Mouse (Mus musculus) adrenal gland (tissue): ENCODE results near the gene Slc6a11.

ENCODE experiments used
- intact Hi-C: fragments of 180-260 bp; cut with DNase I; formaldehyde crosslinking; loops from one replicate; pipeline ENCODE4 v1.15.1; 2025
- long read RNA-seq, 2 experiments: library from polyadenylated mRNA; unstranded; transcript quantifications; one replicate each; pipeline ENCODE4 v2.0.0; 2020; ENCODE audit warnings: borderline replicate concordance in 1 of 2; ENCODE audit not compliant: insufficient replicate concordance in 1 of 2

The Slc6a11 gene
- long read RNA-seq, experiment 1, result 0 reads
- long read RNA-seq, experiment 2, result 0 reads

DNA sequence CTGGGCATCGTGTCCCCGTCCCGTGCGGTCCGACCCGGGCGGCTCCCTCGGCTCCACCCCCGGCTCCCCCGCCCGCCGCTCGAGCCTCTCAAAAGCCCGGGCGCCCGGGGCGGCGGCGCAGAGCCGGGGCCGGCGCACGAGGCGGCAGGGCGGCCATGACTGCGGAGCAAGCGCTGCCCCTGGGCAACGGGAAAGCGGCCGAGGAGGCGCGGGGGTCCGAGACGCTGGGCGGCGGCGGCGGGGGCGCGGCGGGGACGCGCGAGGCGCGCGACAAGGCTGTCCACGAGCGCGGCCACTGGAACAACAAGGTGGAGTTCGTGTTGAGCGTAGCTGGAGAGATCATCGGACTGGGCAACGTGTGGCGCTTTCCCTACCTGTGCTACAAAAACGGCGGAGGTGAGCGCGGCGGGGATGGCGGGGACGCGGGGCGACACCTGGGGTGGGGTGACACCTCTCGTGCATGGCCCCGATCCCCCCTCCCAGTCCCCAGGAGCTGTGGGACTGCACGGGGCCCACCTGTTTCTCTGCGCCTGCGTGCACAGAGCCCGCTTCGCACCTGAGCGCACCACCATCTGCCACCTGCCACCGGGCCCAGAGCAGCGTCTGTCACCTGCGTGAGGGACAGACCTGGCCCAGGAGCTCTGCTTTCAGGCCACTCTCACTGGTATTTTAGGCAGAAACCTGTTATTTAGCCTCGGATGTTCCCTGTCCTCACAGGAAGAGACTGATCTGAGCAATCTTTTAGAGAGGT is at the start of gene Slc6a11:
Gene Slc6a11 (plus strand): TSS at position 120 of the 751 bp plus-strand sequence.
- intact Hi-C loops, result no loop called here

- intact Hi-C loops, result loop anchor here (2.0 to 10.0 kb wide), 4 partner anchors 165 to 608 kb away; no protein-coding TSS in a partner anchor
These were observed 43.9 kb upstream of the Slc6a11 start for GRCm38 (mm10) chr6:114087106-114087505.

DNA sequence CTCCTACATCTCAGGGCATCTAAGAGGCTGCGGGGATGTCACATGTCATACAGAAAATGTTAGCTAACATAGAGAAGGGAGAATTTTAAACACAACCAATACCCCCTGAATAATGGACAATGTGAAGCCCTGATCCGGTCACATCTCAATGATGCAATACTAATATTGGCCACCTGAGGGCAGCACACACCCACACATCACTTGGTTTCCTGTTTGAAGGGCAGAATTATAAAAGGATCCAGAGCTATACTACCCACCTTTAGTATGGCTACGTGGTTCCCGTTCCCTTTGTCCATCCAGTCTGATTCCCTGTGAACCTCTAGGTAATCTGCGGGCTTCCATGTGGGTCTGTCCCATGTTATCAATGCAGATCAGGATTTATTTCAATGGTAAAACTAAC is 41.4 kb upstream of the Slc6a11 start:
- intact Hi-C loops, result loop anchor here (2.0 to 10.0 kb wide), 4 partner anchors 163 to 605 kb away; no protein-coding TSS in a partner anchor

DNA sequence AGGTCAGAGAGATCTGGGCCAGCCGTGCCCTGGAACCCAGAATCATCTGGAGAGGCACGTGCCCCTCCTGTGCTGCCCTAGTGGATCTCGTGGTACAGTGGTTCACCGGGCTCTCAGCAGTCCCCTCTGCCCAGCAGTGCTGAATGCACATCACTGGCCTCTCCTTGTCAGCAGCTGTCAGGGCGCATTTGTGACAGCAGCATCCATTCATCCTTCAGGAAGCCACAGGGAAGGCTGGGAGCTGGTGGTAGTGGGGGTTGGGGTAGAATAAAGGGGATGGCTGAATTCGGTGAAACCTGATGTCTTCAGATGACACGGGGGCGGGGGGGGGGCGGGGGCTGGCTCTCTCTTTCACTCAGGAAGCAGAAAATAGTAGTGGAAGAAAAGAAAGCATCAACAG is 38.8 kb upstream of the Slc6a11 start:
- intact Hi-C loops, result no loop called here

- intact Hi-C loops, result no loop called here
These were observed 36.8 kb upstream of the Slc6a11 start for GRCm38 (mm10) chr6:114094251-114094650.

DNA sequence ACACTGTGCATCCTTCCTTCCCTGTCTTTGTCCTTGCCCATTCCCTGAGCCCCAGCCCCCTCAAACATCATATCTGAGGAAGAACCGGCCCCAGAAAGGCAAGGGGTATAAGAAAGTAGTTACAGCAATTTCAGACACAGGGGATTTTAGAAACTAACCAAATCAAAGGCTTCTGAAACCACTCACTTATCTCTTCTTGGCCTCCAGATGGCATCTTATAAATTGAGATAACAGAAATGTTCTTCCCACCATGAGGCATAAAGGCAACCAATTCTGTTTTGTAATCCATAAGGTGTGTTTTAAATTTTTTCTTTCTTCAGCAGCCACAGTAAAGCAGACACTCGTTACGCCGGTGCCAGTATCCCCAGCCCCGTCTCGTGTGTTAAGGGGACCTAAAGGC is 34.5 kb upstream of the Slc6a11 start:
- intact Hi-C loops, result no loop called here

DNA sequence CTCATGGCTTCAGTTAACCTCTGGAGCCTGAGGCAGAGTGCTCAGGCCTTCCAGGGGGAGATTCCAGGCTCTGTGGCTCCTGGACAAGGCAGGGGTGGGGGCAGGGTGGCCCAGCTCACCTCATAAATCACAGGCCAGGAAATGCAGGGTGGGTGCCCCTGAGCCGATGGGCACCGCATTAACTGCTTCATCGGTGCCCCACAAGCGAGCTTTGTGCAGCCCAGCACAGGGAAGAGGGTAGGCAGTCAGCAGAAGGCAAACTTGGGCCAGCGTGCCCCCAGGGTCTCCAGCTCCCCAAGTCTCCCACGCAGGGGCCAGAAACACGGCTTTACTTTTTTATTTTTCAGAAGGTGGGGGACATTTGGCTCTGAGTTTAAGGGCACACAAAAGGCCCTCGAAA is 29.1 kb upstream of the Slc6a11 start:
- intact Hi-C loops, result no loop called here

- intact Hi-C loops, result no loop called here
These were observed 11.5 kb upstream of the Slc6a11 start for GRCm38 (mm10) chr6:114119507-114119906.

- intact Hi-C loops, result no loop called here
These were observed 5.5 kb upstream of the Slc6a11 start for GRCm38 (mm10) chr6:114125530-114125929.

GRCm38 (mm10) chr6:114132472-114132871 is 1.4 kb downstream of the Slc6a11 start:
- intact Hi-C loops, result no loop called here

DNA sequence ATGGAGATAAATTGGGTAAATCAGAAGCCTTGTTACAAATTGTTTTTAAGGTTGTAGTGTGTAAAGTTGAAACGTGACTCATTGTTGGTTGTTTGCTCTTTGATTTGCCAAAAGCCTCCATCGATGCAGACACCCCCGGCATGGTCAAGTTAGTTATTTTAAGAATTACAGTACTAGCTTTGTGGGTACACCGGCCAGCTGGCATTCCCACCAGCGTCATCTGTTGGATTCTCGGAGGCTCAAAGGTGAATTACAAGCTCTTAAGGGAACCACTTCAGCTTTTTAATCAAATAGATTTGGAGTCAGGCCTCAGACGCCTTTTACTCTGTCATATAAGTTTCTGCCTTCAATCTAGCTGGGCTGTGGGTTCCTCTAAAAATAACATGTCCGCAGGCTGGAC is 1.9 kb downstream of the Slc6a11 start:
- intact Hi-C loops, result no loop called here

- intact Hi-C loops, result no loop called here
These were observed 7.9 kb downstream of the Slc6a11 start for GRCm38 (mm10) chr6:114138970-114139369.

- intact Hi-C loops, result no loop called here
These were observed 10.4 kb downstream of the Slc6a11 start for GRCm38 (mm10) chr6:114141481-114141880.

DNA sequence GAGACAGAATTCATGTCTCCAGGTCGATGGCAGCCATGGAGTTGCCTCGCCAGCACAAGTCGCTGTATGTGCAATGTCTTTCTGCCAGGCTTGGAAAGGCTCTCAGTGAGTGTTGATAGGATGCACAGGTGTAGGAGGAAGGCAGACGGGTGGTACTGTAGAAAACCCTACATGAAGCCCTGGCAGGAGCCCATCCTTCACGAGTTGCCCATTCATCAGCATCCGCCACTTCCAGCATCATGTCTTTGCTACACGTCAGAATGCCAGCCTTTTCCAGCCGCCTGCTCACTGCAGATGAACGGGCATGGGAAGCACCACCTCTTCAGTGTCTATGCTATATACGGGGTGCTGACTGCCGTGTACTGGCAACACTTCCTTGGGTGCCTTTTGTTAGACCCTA is 11.4 kb downstream of the Slc6a11 start:
- intact Hi-C loops, result no loop called here

DNA sequence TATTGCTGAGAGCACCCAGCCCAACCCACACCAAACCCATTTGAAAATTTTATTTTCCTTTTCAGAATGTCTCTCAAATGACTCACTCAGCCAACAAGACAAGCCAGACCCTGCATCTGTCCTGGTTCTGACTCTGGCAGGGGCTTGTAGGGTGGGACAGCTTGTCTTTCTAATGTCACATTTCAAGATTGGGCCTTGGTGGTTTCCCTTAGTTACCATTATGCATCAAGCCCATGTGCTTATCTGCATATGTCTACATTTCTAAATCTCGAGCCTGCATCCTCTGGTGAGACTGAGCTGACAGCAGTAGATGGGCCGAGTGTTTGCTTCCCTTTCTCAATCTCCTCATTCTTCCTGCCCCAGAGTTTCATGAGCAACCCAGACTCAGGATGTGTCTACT is 12.5 kb downstream of the Slc6a11 start:
- intact Hi-C loops, result no loop called here

DNA sequence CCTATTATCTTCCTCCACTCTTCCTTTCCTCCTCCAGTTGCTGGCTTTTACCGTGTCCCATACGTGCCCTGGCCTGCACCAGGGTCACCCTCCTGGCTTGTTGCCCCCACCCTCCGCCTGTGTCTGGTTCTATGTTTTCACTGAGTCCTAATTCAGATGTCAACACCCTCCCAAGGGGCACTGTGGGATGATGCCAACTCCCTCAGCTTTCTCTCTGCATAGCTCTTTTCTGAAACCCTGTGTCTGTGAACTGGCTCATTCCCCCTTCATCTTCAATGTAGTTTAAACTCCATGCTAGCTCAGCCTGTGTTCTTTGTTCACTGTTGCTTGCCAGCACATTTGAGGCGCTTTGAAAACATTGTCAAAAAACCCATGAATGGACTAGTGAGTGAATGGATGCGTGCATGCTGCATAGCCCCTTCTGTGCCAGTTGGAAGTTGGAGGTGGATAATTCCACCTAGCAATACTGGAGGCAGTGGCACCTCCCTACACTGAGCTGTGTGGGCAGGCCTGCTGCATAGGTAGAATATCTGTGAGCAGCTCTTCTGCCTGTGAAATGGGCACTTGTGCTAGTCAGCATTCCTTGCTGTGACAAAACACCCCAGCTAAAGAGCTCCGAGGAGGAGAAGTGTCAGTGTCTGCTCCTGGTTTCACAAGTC is 13.5 kb downstream of the Slc6a11 start:
- intact Hi-C loops, result no loop called here

GRCm38 (mm10) chr6:114145650-114146329 is 14.7 kb downstream of the Slc6a11 start:
- intact Hi-C loops, result no loop called here

DNA sequence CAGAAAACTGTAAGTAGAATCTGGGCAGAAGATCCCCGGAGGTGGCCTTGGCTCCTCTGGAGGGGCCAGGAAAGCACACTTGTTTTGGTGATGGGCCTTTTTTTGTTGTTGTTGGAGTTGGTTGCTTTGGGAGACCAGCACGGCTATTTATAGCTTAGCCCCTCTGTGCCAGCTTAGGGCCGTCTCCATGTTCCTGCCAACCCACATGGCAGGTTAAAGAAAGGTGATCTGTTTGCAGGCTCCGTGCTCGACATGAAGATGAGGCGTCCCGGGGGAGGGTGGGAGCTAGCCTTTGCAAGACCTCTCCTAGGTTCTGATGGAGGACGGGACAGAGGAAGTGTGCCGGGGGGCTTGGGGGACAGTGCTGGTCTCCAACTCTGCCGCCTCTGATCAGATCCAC is 24.7 kb downstream of the Slc6a11 start:
- intact Hi-C loops, result no loop called here

DNA sequence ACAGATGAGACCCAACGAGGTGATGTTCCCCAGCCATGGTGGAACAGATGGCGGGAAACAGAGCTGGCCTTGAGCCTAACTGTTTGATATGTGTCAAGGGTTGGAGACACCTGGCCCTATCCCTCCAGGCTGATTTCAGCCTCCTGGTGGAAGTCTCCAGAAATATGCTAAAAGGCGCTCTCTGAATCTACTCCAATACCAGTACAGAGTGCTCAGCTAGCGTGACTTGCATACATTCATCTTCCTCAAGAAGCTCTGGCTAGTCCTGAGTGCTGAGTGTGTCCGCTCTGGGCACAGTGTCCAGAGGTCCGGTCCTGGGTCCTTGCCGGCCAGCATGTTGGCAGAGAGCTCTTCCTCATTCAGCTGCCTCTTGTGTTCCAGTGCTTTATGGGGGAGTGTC is 27.8 kb downstream of the Slc6a11 start:
- intact Hi-C loops, result no loop called here

- intact Hi-C loops, result no loop called here
These were observed 29.7 kb downstream of the Slc6a11 start for GRCm38 (mm10) chr6:114160732-114161131.

- intact Hi-C loops, result no loop called here
These were observed 43.0 kb downstream of the Slc6a11 start for GRCm38 (mm10) chr6:114174052-114174397.
